Mouse (Mus musculus): ENCODE results near the gene Ppara. TPM values are rescaled to one million over a fixed set of nuclear protein-coding genes. Genes with fewer than 3 reads are reported as not detected.

Ppara gene
- 0.27 and 0.29 TPM in 2 replicates for total RNA-seq (2012; rRNA removed)
- under 1 TPM in 1 of 2 experiments, not detected in 1; 0.78 TPM for polyA plus RNA-seq (2012; ENCODE audit: insufficient read depth in 1 of 2, insufficient read length in 2 of 2, low read depth in 1 of 2, low replicate concordance in 2 of 2, missing spikeins in 1 of 2)

DNA sequence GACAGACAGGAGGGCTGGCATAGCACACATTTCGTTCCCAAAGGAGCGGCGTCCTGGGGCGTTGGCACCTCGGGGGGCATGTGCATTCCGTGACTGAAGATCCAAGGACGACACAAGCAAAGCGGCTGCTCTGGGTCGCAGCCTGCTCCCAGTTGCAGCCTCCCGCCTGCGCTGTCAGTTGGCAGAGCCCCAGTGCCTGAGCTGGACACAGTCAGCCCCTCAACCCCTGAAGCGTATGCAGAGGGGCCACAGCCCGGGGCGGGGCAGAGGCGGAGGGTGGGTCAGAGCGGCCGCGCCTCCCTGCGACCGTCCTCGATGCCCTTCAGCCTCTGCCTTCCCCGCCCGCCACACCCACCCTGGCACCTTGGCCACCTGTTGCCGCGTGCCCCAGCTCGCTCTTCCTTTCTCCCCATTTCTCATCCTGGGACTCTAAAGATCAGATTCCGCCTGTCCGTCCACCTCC lies at the start of gene Ppara:
Gene Ppara, plus strand, starts transcription at position 413 of the 463 bp plus-strand sequence.
- Histone ChIP-seq H3K9ac (ENCODE audit: control insufficient read depth, low read depth, low read length, poor library complexity, severe bottlenecking) (peak within 1 kb of the TSS; percentile 67), H3K27ac (ENCODE audit: control insufficient read depth, low read depth, low read length) (no peak within 1 kb of the TSS), H3K9me3 (replicated peaks; ENCODE audit: insufficient read depth, low read length) (no peaks in the 10 kb centered on the region), H3K79me2 (ENCODE audit: control insufficient read depth, insufficient read depth, low read length, poor library complexity) (no peaks in the 10 kb centered on the region), H3K27me3 (ENCODE audit: control insufficient read depth in 1 of 2, insufficient read depth in 2 of 2, low read length in 2 of 2) (peaks cover 0 to 1% of the 10 kb centered on the region in 2 experiments; a peak in 2 of 4 replicates), H3K4me1 (ENCODE audit: control insufficient read depth in 1 of 2, insufficient read depth in 2 of 2, low read length in 2 of 2) (peaks cover 0 to 2% of the 10 kb centered on the region in 2 experiments; a peak in 1 of 4 replicates), H3K4me3 (ENCODE audit: control insufficient read depth in 1 of 2, insufficient read depth in 1 of 2, low read depth in 2 of 2, low read length in 2 of 2) (peak within 1 kb of the TSS; percentile 69 to 88), H3K36me3 (ENCODE audit: control insufficient read depth in 1 of 2, insufficient read depth in 2 of 2, low read length in 2 of 2) (no peaks in the 10 kb centered on the region)
- DNase-seq (ENCODE audit: low read depth, low spot score): no peak
- TF ChIP-seq CTCF (IDR thresholded peaks at IDR 0.05 in 2 of 3, conservative IDR thresholded peaks at IDR 0.05 in 1 of 3; ENCODE audit: control insufficient read depth in 1 of 3, insufficient read depth in 1 of 3, low read depth in 2 of 3, low read length in 3 of 3, poor library complexity in 1 of 3, severe bottlenecking in 1 of 3) (no peak), GATA1 (IDR thresholded peaks at IDR 0.05; ENCODE audit: low read depth, low read length) (no peak), GABPA (IDR thresholded peaks at IDR 0.05; ENCODE audit: low read depth, low read length) (no peak), MXI1 (IDR thresholded peaks at IDR 0.05; ENCODE audit: low read depth, low read length) (no peak), BHLHE40 (IDR thresholded peaks at IDR 0.05; ENCODE audit: borderline replicate concordance, low read depth, low read length) (no peak), SIN3A (IDR thresholded peaks at IDR 0.05; ENCODE audit: low read length) (no peak), POLR2AphosphoS5 (IDR thresholded peaks at IDR 0.05; ENCODE audit: borderline replicate concordance, low read depth, low read length) (no peak), KAT2A (conservative IDR thresholded peaks at IDR 0.05; ENCODE audit: low read depth, low read length) (no peak)

DNA sequence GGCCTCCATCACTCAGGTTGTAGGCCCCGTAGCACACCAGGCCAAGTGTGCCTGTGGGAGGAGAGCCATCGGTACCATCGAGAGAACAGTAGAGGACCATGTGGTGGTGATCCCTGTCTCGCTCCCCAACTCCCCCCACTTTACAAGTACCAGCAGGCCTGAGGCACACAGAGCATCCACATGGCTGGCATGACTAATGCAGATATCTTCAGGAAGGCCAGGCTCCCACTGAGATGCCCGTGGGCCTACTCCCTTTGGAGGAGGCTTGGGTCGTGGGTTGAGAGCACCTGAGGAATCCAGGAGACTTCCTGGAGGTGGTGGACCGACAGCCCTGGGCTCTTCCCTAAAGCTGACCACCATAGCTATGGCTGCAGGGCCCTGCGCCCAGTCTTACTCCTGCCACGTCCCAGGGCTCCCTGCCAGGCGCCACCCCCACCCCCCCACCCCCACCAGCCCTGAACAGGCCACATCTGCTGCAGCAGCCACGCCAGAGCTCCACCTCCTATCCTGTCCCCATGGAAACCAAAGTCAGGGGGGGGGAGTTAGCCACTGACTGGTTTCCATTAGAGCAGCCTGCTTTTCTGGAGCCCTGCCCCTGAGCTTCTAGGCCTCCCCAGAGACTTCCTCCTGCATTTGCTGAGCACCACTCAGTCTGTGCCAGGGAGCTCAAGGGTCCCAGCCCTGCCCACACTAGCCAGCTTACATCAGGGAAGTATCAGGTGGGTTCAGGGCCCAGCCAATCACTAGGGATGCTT lies 48.0 kb upstream of the Ppara start:
- H3K9ac ChIP-seq (ENCODE audit: control insufficient read depth, low read depth, low read length, poor library complexity, severe bottlenecking): no peak overlapping the region
- no peaks in the 10 kb centered on the region for H3K9me3 ChIP-seq (replicated peaks; ENCODE audit: insufficient read depth, low read length)
- no peak overlapping the region for H3K27ac ChIP-seq (ENCODE audit: control insufficient read depth, low read depth, low read length)
- no peak for DNase-seq (ENCODE audit: low read depth, low spot score)
- peaks cover 0 to 7% of the 10 kb centered on the region in 2 experiments; a peak in 2 of 4 replicates for H3K36me3 ChIP-seq (ENCODE audit: control insufficient read depth in 1 of 2, insufficient read depth in 2 of 2, low read length in 2 of 2)
- H3K79me2 ChIP-seq (ENCODE audit: control insufficient read depth, insufficient read depth, low read length, poor library complexity): peaks cover 7% of the 10 kb centered on the region; the same call in 1 of the 2 replicates
- TF ChIP-seq E2F4 (IDR thresholded peaks at IDR 0.05; ENCODE audit: borderline replicate concordance, low read depth, low read length): no peak
- no peak for TF ChIP-seq TBP (IDR thresholded peaks at IDR 0.05; ENCODE audit: low read depth, low read length)
- no peak for TF ChIP-seq NRF1 (IDR thresholded peaks at IDR 0.05; ENCODE audit: insufficient read depth, low read depth, low read length, poor library complexity, severe bottlenecking)
- H3K4me3 ChIP-seq (ENCODE audit: control insufficient read depth in 1 of 2, insufficient read depth in 1 of 2, low read depth in 2 of 2, low read length in 2 of 2): no peak overlapping the region
- H3K4me1 ChIP-seq (ENCODE audit: control insufficient read depth in 1 of 2, insufficient read depth in 2 of 2, low read length in 2 of 2): no peaks in the 10 kb centered on the region
- no peaks in the 10 kb centered on the region for H3K27me3 ChIP-seq (ENCODE audit: control insufficient read depth in 1 of 2, insufficient read depth in 2 of 2, low read length in 2 of 2)

Data from MEL (cell line).